Comparison of ENCODE assay signal across 20 mouse cellular contexts in the genomic region with DNA sequence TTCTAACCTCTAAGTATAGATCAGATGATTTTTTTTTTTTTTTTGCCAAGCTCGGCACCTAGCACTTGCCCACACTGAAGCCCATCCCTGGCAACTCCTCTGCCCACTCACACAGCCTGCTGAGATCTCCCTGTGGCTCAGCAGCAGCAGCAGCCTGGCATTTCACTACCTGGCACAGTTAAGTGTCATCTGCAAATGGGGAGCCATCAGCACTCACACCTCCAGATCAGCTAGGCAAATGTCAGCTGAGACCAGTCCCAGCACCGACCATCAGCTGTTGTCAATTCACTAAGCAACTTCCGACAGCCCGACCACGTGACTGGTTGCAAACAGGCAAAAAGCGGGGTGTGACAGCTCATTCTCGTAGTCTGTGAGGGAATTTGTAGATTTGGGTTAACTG.
DNase-seq lines count a peak whose midpoint lies in the region; ATAC-seq and TF ChIP-seq lines count a peak whose summit lies in the region.
"Had no signal": no experiment of that assay in that cellular context is flagged by ENCODE, and none has a peak within 500 bp of the region (broad histone marks: within the 10 kb centered on the region; RNA-seq: fewer than 3 reads in every experiment).

No protein-coding gene starts in this region.

- no peaks in the 10 kb centered on the region for H3K4me1 ChIP-seq in kidney, embryonic 16.5 days (ENCODE audit: insufficient read depth, low read length)
- no peaks in the 10 kb centered on the region for H3K4me1 ChIP-seq in kidney, adult 2 months (ENCODE audit: control insufficient read depth, insufficient read depth, low read length)
- H3K4me1 ChIP-seq: forebrain, embryonic 15.5 days; limb, embryonic 10.5 days; liver, embryonic 13.5 days; megakaryocyte, embryonic 14.5 days; neural tube, embryonic 13.5 days had no signal

- TF ChIP-seq POLR2A in kidney, adult 2 months (IDR thresholded peaks at IDR 0.05; ENCODE audit: low read depth, low read length) = no peak

- ATAC-seq in kidney, embryonic 16.5 days (ENCODE audit: low FRiP score, low TSS enrichment) = no peak
- ATAC-seq: forebrain, embryonic 15.5 days; lung, postnatal 0 days; Patski had no signal

- peak; percentile 19 to 62 for DNase-seq in layer of hippocampus, adult 18-20 months (ENCODE audit: low spot score in 2 of 2)
- DNase-seq in layer of hippocampus, postnatal 25 days (ENCODE audit: extremely low spot score in 1 of 2, low spot score in 1 of 2) = no peak
- peak; percentile 28 to 42 for DNase-seq in frontal cortex, postnatal 25 days (ENCODE audit: low spot score in 2 of 2)
- DNase-seq in left cerebral cortex, adult 2 months (ENCODE audit: extremely low spot score in 1 of 2, low spot score in 2 of 2) = peak; percentile 48 to 57
- peak; percentile 26 for DNase-seq in right cerebral cortex, postnatal 14 days
- DNase-seq in urinary bladder, postnatal 14 days (ENCODE audit: low spot score) = no peak
- DNase-seq in kidney, adult 2 months = no peak
- DNase-seq: cerebellum, adult 8-10 months; gastrocnemius, postnatal 36 days; heart, postnatal 36 days; liver, embryonic 13.5 days; thymus, adult 18-20 months had no signal

- intact Hi-C loops in left cerebral cortex, adult 2 months (cut with DNase I) = no loop called here

- H3K27me3 ChIP-seq in kidney, embryonic 16.5 days (ENCODE audit: insufficient read depth, low read length) = no peaks in the 10 kb centered on the region
- H3K27me3 ChIP-seq in kidney, adult 2 months (replicated peaks; ENCODE audit: control insufficient read depth, insufficient read depth, low read length) = no peaks in the 10 kb centered on the region
- H3K27me3 ChIP-seq: forebrain, embryonic 15.5 days; liver, embryonic 13.5 days; neural tube, embryonic 13.5 days; Patski had no signal

- WGBS in kidney, embryonic 16.5 days = 79% methylated on average over 7 of the region's 7 CpGs
- 78% methylated on average over 7 of the region's 7 CpGs for WGBS in kidney, adult 2 months

- TF ChIP-seq CTCF in left cerebral cortex, adult 2 months (IDR thresholded peaks at IDR 0.05) = no peak
- TF ChIP-seq CTCF in kidney, adult 2 months (conservative IDR thresholded peaks at IDR 0.05; ENCODE audit: insufficient read depth, insufficient read length, low read depth, low read length) = no peak

- H3K27ac ChIP-seq in left cerebral cortex, adult 2 months = no peak overlapping the region; the same call in 1 of the 2 replicates
- no peak overlapping the region for H3K27ac ChIP-seq in kidney, embryonic 16.5 days (ENCODE audit: low read length)
- H3K27ac ChIP-seq in kidney, adult 2 months (ENCODE audit: insufficient read depth, low read depth, low read length) = no peak overlapping the region
- H3K27ac ChIP-seq: forebrain, embryonic 15.5 days; limb, embryonic 10.5 days; liver, embryonic 13.5 days; neural tube, embryonic 13.5 days had no signal

- H3K36me3 ChIP-seq in kidney, embryonic 16.5 days (ENCODE audit: insufficient read depth, low read length) = no peaks in the 10 kb centered on the region
- no peaks in the 10 kb centered on the region for H3K36me3 ChIP-seq in kidney, adult 2 months (ENCODE audit: control insufficient read depth, insufficient read depth, low read length)
- H3K36me3 ChIP-seq: forebrain, embryonic 15.5 days; limb, embryonic 10.5 days; liver, embryonic 13.5 days; neural tube, embryonic 13.5 days had no signal

- no peak overlapping the region for H3K4me2 ChIP-seq in kidney, embryonic 16.5 days (replicated peaks; ENCODE audit: low read depth, low read length)
- H3K4me2 ChIP-seq: forebrain, embryonic 15.5 days; heart, embryonic 11.5 days; liver, embryonic 13.5 days; neural tube, embryonic 13.5 days had no signal

- no peak overlapping the region for H3K4me3 ChIP-seq in left cerebral cortex, adult 2 months
- H3K4me3 ChIP-seq in kidney, embryonic 16.5 days (ENCODE audit: low read length) = no peak overlapping the region
- H3K4me3 ChIP-seq in kidney, adult 2 months (ENCODE audit: insufficient read depth, low read depth, low read length) = no peak overlapping the region
- H3K4me3 ChIP-seq: forebrain, embryonic 15.5 days; limb, embryonic 10.5 days; liver, embryonic 13.5 days; megakaryocyte, embryonic 14.5 days; neural tube, embryonic 13.5 days had no signal

- no peak overlapping the region for H3K9ac ChIP-seq in kidney, embryonic 16.5 days (replicated peaks; ENCODE audit: low read length)
- H3K9ac ChIP-seq: forebrain, embryonic 15.5 days; liver, embryonic 13.5 days; neural tube, embryonic 13.5 days had no signal

- no peaks in the 10 kb centered on the region for H3K9me3 ChIP-seq in kidney, embryonic 16.5 days (ENCODE audit: low read length)
- H3K9me3 ChIP-seq: forebrain, embryonic 15.5 days; limb, embryonic 10.5 days; liver, embryonic 13.5 days; neural tube, embryonic 13.5 days had no signal

Comparison
In these comparisons a context has a peak if more than half of its experiments do, and no peak if none do; other contexts are left out.
1. DNase-seq: peak in layer of hippocampus, adult 18-20 months (2 of 2), frontal cortex, postnatal 25 days (2 of 2), left cerebral cortex, adult 2 months (2 of 2) and right cerebral cortex, postnatal 14 days (single experiment); none in layer of hippocampus, postnatal 25 days (0 of 2), urinary bladder, postnatal 14 days (single experiment) and kidney, adult 2 months (single experiment).